Mouse (Mus musculus) right cerebral cortex, postnatal 10 days (tissue): ENCODE measurements at regions not wholly inside any gene's neighbourhood (a gene's known extent, or its start where the extent isn't known, plus 50 kb on each side); places are given as distances from the start of the nearest gene placed in this dataset.

Source experiments
- DNase-seq, 2 experiments: peaks; one replicate each; pipeline ENCODE4 v3.0.0; 2021; ENCODE audit warnings: low spot score in 2 of 2

DNA sequence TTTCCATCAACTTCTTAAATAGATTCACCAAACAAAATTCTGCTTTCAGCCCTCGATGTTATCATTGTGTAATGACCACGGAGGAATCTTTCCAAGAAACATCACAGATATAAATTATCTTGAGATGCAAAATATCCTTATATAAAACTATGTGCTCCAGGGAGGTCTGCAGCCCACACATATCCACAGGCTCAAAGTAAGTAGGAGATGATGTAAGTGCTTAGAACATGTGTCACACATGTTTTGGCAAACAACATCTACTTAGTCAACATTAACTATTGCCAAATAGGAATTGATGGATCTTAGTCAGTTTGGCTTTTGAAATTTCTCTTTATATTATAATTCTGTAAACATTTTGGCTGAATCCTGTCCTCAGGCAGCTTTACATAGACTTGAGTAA is 800.8 kb upstream of the Tenm2 start:
- DNase-seq = no peak

DNA sequence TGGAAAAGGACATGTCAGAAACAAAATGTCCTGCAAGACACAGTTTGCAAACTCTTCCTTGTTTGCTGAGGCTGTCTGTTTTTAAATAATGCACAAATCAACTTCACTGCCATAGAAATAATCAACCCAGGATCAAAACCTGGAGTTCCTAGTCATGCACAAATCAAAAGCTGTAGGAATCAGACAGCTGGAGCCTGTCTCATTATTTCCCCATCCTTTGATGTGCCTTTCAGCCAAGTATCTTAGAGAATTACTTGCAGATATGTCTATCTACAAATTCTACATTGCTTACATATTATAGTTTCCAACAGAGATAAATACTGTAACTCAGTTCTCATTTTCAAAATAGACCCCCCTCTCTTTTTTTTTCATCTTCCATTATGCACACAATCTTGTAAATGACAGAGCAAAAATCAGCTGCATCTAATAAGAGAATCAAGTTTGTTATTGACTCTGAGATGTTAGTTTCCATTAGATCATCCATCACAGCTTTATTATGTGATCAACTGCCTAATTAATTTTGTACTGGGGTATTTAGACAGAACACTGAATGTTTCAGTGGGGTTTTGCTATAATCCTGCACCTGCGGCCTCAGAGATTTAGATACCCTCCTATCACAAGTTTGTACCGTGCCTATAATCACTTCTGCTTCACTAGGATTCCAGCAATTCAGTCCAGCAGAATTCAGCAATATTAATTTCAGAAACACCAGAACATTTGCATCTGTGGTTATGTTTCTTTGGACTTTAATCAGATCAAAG is 798.9 kb upstream of the Tenm2 start:
- DNase-seq = no peak

GRCm38 (mm10) chr11:38021704-38022103 is 785.9 kb upstream of the Tenm2 start:
- no peak for DNase-seq

- no peak for DNase-seq
Observed at GRCm38 (mm10) chr11:37978131-37978530, 742.4 kb upstream of the Tenm2 start.

DNA sequence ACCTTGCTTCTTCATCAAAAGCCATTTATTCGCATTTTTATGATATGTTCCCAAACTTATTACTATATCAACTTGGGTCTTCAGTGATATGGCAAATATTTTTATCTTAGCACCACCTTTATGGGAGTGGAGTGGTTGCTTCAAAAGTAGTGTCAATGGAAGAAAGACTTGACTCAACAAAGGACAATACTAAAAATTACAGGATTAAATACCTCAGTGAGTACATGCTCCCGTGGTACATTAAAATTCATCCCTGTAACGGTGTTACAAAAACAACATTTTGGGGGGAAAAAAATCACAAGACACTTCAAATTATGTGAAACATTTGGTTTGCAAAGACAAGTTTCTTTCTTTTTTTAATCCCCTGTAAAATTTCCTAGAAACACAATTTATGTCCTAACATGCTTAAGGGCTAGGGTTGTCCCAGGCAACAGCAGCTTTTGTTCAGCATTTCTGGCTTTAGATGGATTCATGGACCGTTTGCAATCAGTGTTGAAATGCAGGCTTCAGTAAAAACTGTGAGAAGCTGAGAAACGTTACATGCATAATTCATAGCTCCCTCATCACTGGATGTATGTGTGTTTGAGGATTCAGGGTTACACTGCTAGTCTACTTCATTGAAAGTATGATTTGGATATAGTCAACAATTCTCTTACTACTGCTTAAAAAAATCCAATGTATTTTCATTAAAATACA is 700.8 kb upstream of the Tenm2 start:
- DNase-seq = peak; percentile 26 to 49

DNA sequence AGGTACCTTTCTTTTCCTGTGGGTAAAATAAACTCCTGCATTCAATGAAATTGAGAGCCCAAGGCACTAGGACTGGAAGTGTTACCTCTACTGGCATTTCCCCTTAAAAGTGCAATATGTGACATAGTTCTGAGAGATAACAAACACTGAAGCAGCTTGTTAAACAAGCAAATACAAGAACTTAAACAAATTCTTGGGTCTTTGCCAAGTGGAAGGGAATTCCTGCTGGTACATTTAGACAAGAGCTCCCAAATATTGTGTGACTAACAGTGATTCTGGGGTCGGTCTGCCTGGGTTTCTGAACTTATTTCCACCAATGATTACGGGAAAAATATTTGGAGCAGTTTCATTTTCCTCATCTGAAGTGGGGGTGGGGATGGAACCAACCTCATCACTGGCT is 677.4 kb upstream of the Tenm2 start:
- DNase-seq = no peak

- no peak for DNase-seq
Observed at GRCm38 (mm10) chr11:37904991-37905390, 669.2 kb upstream of the Tenm2 start.

GRCm38 (mm10) chr11:37897713-37898112 is 661.9 kb upstream of the Tenm2 start:
- no peak for DNase-seq

GRCm38 (mm10) chr11:37882717-37883116 is 647.0 kb upstream of the Tenm2 start:
- no peak for DNase-seq

GRCm38 (mm10) chr11:37837301-37837700 is 601.5 kb upstream of the Tenm2 start:
- no peak for DNase-seq

- DNase-seq = no peak
Observed at GRCm38 (mm10) chr11:37830975-37831374, 595.2 kb upstream of the Tenm2 start.

GRCm38 (mm10) chr11:37806761-37807160 is 571.0 kb upstream of the Tenm2 start:
- no peak for DNase-seq

DNA sequence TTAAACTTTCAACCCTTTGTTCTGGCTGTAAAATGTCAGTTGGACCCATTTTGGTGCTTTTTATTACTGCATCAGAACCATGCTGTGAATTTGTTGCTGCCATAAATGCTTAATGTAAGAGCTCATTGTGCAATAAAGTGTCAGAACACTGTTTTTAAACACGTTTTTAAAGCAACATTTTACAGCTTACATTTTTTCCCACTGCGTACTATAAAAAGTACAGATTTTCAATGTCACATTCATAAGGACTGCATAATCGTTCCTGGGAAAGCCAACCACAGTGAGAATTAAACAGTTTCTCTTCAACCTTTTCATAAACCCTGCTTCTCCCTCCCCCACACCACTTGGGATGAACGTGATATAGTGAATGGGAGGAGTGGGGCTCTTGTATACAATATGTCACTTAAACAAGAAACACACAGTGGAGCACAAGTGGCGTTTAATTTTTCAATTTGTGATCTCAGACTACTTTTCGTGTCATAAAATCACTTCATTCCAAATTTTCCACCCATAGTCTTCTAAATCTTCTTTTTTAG is 563.1 kb upstream of the Tenm2 start:
- DNase-seq = no peak

DNA sequence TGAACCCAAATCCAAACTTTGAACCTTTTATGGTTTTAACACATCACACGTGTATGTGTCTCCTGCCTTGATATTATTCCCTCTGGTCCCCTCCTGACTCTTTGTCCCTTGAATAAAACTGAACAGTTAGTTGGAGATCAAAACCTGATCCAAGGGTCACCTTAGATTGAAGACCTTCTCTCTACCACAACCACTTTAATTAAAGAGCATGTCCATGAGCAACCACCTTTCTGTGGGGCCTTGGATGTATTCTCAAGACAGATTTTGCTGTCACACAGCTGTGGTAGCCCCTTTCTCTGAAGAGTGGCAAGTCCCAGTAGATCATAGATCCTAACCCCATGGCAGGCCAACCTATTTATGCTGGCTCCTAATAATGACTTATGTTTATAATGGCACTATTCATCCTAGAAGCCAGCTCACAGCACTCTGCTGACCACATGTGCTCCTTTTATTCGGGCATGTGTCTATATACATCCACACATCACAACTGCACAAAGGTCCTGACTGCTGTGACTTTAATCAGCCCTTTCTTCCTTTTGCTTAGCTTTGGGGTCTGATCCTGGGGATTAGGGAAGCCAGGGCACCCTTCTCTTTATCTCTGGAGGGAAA is 536.8 kb upstream of the Tenm2 start:
- DNase-seq = no peak

DNA sequence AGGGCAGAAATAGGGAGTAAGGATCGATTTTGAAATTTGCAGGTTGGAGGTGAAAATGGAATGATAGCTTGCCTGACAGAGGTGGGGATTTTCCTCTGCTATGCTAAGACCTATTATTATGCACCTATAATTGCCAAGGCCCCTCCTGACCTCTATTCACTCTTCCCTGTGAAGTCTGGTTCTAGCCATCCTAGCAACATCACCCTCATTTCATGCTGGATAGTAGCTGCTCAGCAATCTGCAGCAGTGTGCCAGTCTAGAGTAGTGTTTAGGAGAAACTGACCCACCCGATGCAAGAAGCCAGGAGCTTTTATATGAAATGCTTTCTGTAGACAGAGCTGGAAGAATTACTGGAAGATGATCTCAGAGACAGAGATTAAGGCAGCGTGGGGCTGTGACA is 535.1 kb upstream of the Tenm2 start:
- DNase-seq = no peak

DNA sequence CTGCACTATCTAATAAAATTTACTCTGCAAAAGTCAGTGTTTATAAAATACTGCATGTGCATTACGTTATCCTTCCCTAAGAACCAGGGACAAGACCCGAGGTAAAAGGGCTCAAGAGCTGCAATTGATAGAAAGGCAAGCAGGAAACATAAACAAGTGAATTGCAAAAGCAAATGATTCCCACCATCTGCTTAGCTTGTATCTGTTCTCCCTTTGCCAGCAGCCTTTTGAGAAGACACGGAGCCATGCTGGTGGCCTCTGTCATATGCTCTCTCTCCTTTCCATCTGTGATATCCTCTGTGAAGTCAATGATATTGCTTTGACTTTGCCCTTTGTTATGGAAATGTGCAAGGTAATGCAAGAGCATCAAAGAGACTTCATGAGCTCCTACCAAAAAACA is 532.4 kb upstream of the Tenm2 start:
- no peak for DNase-seq

- DNase-seq = peak in 1 of 2 experiments; percentile 19
Observed at GRCm38 (mm10) chr11:37735992-37736391, 500.2 kb upstream of the Tenm2 start.

- DNase-seq = no peak
Observed at GRCm38 (mm10) chr11:37735501-37735900, 499.7 kb upstream of the Tenm2 start.

- no peak for DNase-seq
Observed at GRCm38 (mm10) chr11:37696981-37697380, 461.2 kb upstream of the Tenm2 start.

GRCm38 (mm10) chr11:37678484-37679193 is 442.9 kb upstream of the Tenm2 start:
- DNase-seq = no peak

GRCm38 (mm10) chr11:37671320-37671719 is 435.6 kb upstream of the Tenm2 start:
- no peak for DNase-seq

GRCm38 (mm10) chr11:37666925-37667324 is 431.2 kb upstream of the Tenm2 start:
- no peak for DNase-seq
